ENCODE assay signal across 9 mouse cellular contexts in genomic region chr3:56753654-56754053, GRCm38 (mm10).
DNase-seq lines count a peak whose midpoint lies in the region; ATAC-seq and TF ChIP-seq lines count a peak whose summit lies in the region.
"Had no signal": no experiment of that assay in that cellular context is flagged by ENCODE, and none has a peak within 500 bp of the region (broad histone marks: within the 10 kb centered on the region; RNA-seq: fewer than 3 reads in every experiment).

No protein-coding gene starts in this region.

- TF ChIP-seq POLR2A in cerebellum, adult 2 months (IDR thresholded peaks at IDR 0.05; ENCODE audit: borderline replicate concordance, insufficient read depth, low read length): no peak
- no peak for TF ChIP-seq POLR2A in kidney, adult 2 months (IDR thresholded peaks at IDR 0.05; ENCODE audit: low read depth, low read length)

- no peak overlapping the region for H3K4me2 ChIP-seq in midbrain, embryonic 15.5 days
- no peak overlapping the region for H3K4me2 ChIP-seq in midbrain, postnatal 0 days (ENCODE audit: low read depth, low read length, poor library complexity, severe bottlenecking)
- H3K4me2 ChIP-seq: midbrain, embryonic 12.5 days had no signal

- intact Hi-C loops in left cerebral cortex, postnatal 14 days (cut with DNase I): no loop called here

- ATAC-seq in midbrain, embryonic 15.5 days (replicated peaks): no peak
- no peak for ATAC-seq in midbrain, postnatal 0 days (ENCODE audit: low FRiP score)

- WGBS in midbrain, embryonic 10.5 days: 53% methylated on average over 3 of the region's 3 CpGs
- 39% methylated on average over 3 of the region's 3 CpGs for WGBS in midbrain, embryonic 15.5 days
- WGBS in cerebellum, adult 2 months: 0% methylated on average over 3 of the region's 3 CpGs
- WGBS in kidney, adult 2 months: 14% methylated on average over 3 of the region's 3 CpGs
- WGBS in midbrain, postnatal 0 days: 52% methylated on average over 3 of the region's 3 CpGs

- no peaks in the 10 kb centered on the region for H3K9me3 ChIP-seq in midbrain, embryonic 10.5 days (replicated peaks)
- H3K9me3 ChIP-seq in midbrain, embryonic 15.5 days: no peaks in the 10 kb centered on the region
- no peaks in the 10 kb centered on the region for H3K9me3 ChIP-seq in midbrain, postnatal 0 days (ENCODE audit: low read length)
- H3K9me3 ChIP-seq: midbrain, embryonic 12.5 days had no signal

- no peaks in the 10 kb centered on the region for H3K4me1 ChIP-seq in midbrain, embryonic 10.5 days
- no peaks in the 10 kb centered on the region for H3K4me1 ChIP-seq in midbrain, embryonic 15.5 days
- H3K4me1 ChIP-seq in cerebellum, adult 2 months (ENCODE audit: control insufficient read depth, insufficient read depth, low read length): no peaks in the 10 kb centered on the region
- no peaks in the 10 kb centered on the region for H3K4me1 ChIP-seq in kidney, adult 2 months (ENCODE audit: control insufficient read depth, insufficient read depth, low read length)
- peaks cover 3% of the 10 kb centered on the region; the same call in 1 of the 2 replicates for H3K4me1 ChIP-seq in midbrain, postnatal 0 days (ENCODE audit: insufficient read depth, low read length)

- no peak overlapping the region for H3K27ac ChIP-seq in midbrain, embryonic 10.5 days (replicated peaks)
- no peak overlapping the region for H3K27ac ChIP-seq in midbrain, embryonic 15.5 days
- H3K27ac ChIP-seq in cerebellum, adult 2 months (ENCODE audit: insufficient read depth, low read length): no peak overlapping the region
- H3K27ac ChIP-seq in kidney, adult 2 months (ENCODE audit: insufficient read depth, low read depth, low read length): no peak overlapping the region
- no peak overlapping the region for H3K27ac ChIP-seq in midbrain, postnatal 0 days (ENCODE audit: low read depth, low read length)
- H3K27ac ChIP-seq: midbrain, embryonic 12.5 days had no signal

- H3K36me3 ChIP-seq in midbrain, embryonic 10.5 days: no peaks in the 10 kb centered on the region
- no peaks in the 10 kb centered on the region for H3K36me3 ChIP-seq in midbrain, embryonic 15.5 days (replicated peaks)
- H3K36me3 ChIP-seq in kidney, adult 2 months (ENCODE audit: control insufficient read depth, insufficient read depth, low read length): no peaks in the 10 kb centered on the region
- no peaks in the 10 kb centered on the region for H3K36me3 ChIP-seq in midbrain, postnatal 0 days (ENCODE audit: insufficient read depth, low read length)
- H3K36me3 ChIP-seq: midbrain, embryonic 12.5 days had no signal

- 0 out of 2 replicates have a peak, but pooled peaks have one; percentile 22 for TF ChIP-seq CTCF in cerebellum, adult 2 months (IDR thresholded peaks at IDR 0.05; ENCODE audit: borderline replicate concordance, insufficient read depth, low read depth, low read length)
- TF ChIP-seq CTCF in kidney, adult 2 months (conservative IDR thresholded peaks at IDR 0.05; ENCODE audit: insufficient read depth, insufficient read length, low read depth, low read length): peak; percentile 64
- TF ChIP-seq CTCF in midbrain, postnatal 0 days (IDR thresholded peaks at IDR 0.05): peak; percentile 52

- peak; percentile 44 for DNase-seq in midbrain, embryonic 10.5 days (ENCODE audit: low spot score)
- peak; percentile 85 to 91 for DNase-seq in cerebellum, adult 2 months
- DNase-seq in gastrocnemius, postnatal 25 days: peak; percentile 49
- peak; percentile 32 for DNase-seq in kidney, adult 2 months
- peak; percentile 68 for DNase-seq in midbrain, postnatal 0 days (ENCODE audit: low spot score)
- no peak for DNase-seq in spleen, adult 18-20 months
- no peak for DNase-seq in left cerebral cortex, postnatal 14 days (ENCODE audit: low spot score in 2 of 2)

- no peak overlapping the region for H3K4me3 ChIP-seq in midbrain, embryonic 10.5 days
- no peak overlapping the region for H3K4me3 ChIP-seq in midbrain, embryonic 15.5 days
- H3K4me3 ChIP-seq in cerebellum, adult 2 months (replicated peaks; ENCODE audit: insufficient read depth, low read depth, low read length): no peak overlapping the region
- no peak overlapping the region for H3K4me3 ChIP-seq in kidney, adult 2 months (ENCODE audit: insufficient read depth, low read depth, low read length)
- H3K4me3 ChIP-seq in midbrain, postnatal 0 days (ENCODE audit: low read depth, low read length): no peak overlapping the region
- H3K4me3 ChIP-seq: midbrain, embryonic 12.5 days had no signal

- no peak overlapping the region for H3K9ac ChIP-seq in midbrain, embryonic 15.5 days
- H3K9ac ChIP-seq in midbrain, postnatal 0 days (replicated peaks; ENCODE audit: low read length, poor library complexity, severe bottlenecking): no peak overlapping the region
- H3K9ac ChIP-seq: midbrain, embryonic 12.5 days had no signal

- H3K27me3 ChIP-seq in midbrain, embryonic 10.5 days (ENCODE audit: low read depth, poor library complexity, severe bottlenecking): no peaks in the 10 kb centered on the region
- H3K27me3 ChIP-seq in midbrain, embryonic 15.5 days (replicated peaks): no peaks in the 10 kb centered on the region
- H3K27me3 ChIP-seq in cerebellum, adult 2 months (ENCODE audit: control insufficient read depth, insufficient read depth, low read length): no peaks in the 10 kb centered on the region
- H3K27me3 ChIP-seq in kidney, adult 2 months (replicated peaks; ENCODE audit: control insufficient read depth, insufficient read depth, low read length): no peaks in the 10 kb centered on the region
- H3K27me3 ChIP-seq in midbrain, postnatal 0 days (ENCODE audit: insufficient read depth, low read length): no peaks in the 10 kb centered on the region
- H3K27me3 ChIP-seq: midbrain, embryonic 12.5 days had no signal

Comparison
In these comparisons a context has a peak if more than half of its experiments do, and no peak if none do; other contexts are left out.
1. DNase-seq: peak in midbrain, embryonic 10.5 days (single experiment), cerebellum, adult 2 months (2 of 2), gastrocnemius, postnatal 25 days (single experiment), kidney, adult 2 months (single experiment) and midbrain, postnatal 0 days (single experiment); none in spleen, adult 18-20 months (0 of 2) and left cerebral cortex, postnatal 14 days (0 of 2).
2. Peak in every context shown above with its lines, with median percentiles within 50 percentile points of each other: CTCF ChIP-seq.